In the genomic region with DNA sequence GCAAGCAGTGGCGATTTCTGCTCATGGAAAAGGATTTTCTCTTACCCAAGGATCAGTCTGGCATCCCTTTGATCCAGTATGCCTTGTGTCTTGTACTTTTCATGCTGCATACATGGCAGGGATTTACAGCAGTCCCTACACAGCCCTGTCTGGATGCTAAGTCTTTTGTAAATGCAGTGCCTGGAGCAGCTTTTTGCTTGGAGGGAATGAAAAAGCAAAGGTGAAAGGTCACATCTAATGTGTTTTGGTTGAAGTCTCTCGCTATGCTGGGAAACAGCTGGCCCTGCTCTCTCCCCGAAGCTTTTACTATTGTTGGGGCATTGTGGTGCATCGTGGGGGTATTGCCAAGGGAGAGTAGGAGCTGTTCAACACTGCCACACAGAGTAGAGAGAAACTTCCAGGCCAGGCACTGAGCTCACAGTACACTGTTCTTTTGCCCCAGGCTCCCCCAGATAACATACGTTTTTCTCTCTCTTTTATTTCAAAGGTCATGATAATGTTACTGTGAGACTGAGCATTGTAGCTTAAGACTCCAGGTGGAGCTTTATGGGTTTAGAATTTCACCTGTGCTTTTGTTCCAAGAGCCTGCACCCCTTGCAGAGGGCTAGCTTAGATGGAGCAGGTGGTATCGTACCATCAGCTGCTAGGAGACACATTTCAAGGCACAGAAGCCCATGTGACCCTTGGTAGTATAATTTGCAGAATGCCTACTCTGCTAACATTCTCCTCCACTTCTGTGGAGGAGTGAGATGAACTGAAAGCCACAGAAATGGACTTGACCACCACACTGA, we compare ENCODE assay signal across 10 mouse cellular contexts.
DNase-seq lines count a peak whose midpoint lies in the region; ATAC-seq and TF ChIP-seq lines count a peak whose summit lies in the region.
"Had no signal": no experiment of that assay in that cellular context is flagged by ENCODE, and none has a peak within 500 bp of the region (broad histone marks: within the 10 kb centered on the region; RNA-seq: fewer than 3 reads in every experiment).

No protein-coding gene starts in this region.

- no peak overlapping the region for H3K27ac ChIP-seq in lung, postnatal 0 days (ENCODE audit: low read length)
- no peak overlapping the region for H3K27ac ChIP-seq in hindbrain, embryonic 12.5 days
- H3K27ac ChIP-seq: liver, embryonic 13.5 days had no signal

- H3K36me3 ChIP-seq in lung, postnatal 0 days (ENCODE audit: insufficient read depth, low read length): no peaks in the 10 kb centered on the region
- H3K36me3 ChIP-seq in hindbrain, embryonic 12.5 days: no peaks in the 10 kb centered on the region
- H3K36me3 ChIP-seq: liver, embryonic 13.5 days had no signal

- ATAC-seq in lung, postnatal 0 days: no peak
- 0 out of 2 replicates have a peak, but pooled peaks have one; percentile 61 for ATAC-seq in hindbrain, embryonic 12.5 days (ENCODE audit: low FRiP score)
- no peak for ATAC-seq in megakaryocyte-erythroid progenitor cell, adult 5-6 weeks (replicated peaks; ENCODE audit: low FRiP score, low TSS enrichment, poor library complexity, severe bottlenecking)

- peak; percentile 39 for DNase-seq in lung, postnatal 0 days (ENCODE audit: low spot score)
- no peak for DNase-seq in lung, adult 2 months
- peak; percentile 80 for DNase-seq in mesoderm, embryonic 11.5 days (ENCODE audit: low read depth, low spot score)
- no peak for DNase-seq in testis, postnatal 10 days (ENCODE audit: low spot score)
- no peak for DNase-seq in urinary bladder, postnatal 14 days (ENCODE audit: low spot score)
- DNase-seq: heart, postnatal 4 days; layer of hippocampus, adult 9-11 months; liver, embryonic 13.5 days had no signal

- no peak overlapping the region for H3K4me3 ChIP-seq in lung, postnatal 0 days (ENCODE audit: low read depth, low read length)
- H3K4me3 ChIP-seq in lung, adult 2 months (replicated peaks; ENCODE audit: extremely low read depth, low read depth, low read length): no peak overlapping the region
- no peak overlapping the region for H3K4me3 ChIP-seq in hindbrain, embryonic 12.5 days
- H3K4me3 ChIP-seq: liver, embryonic 13.5 days had no signal

- no peaks in the 10 kb centered on the region for H3K9me3 ChIP-seq in lung, postnatal 0 days (ENCODE audit: low read length)
- no peaks in the 10 kb centered on the region for H3K9me3 ChIP-seq in hindbrain, embryonic 12.5 days (replicated peaks)
- H3K9me3 ChIP-seq: liver, embryonic 13.5 days had no signal

- 58% methylated on average over 6 of the region's 6 CpGs for WGBS in lung, postnatal 0 days
- WGBS in lung, adult 2 months: 76% methylated on average over 6 of the region's 6 CpGs
- 21% methylated on average over 6 of the region's 6 CpGs for WGBS in hindbrain, embryonic 12.5 days

- TF ChIP-seq CTCF in lung, postnatal 0 days (IDR thresholded peaks at IDR 0.05): no peak
- TF ChIP-seq CTCF in lung, adult 2 months (IDR thresholded peaks at IDR 0.05; ENCODE audit: insufficient read depth, low read length): no peak

- no peak for TF ChIP-seq EP300 in lung, postnatal 0 days (IDR thresholded peaks at IDR 0.05)

- H3K4me1 ChIP-seq in lung, postnatal 0 days (ENCODE audit: insufficient read depth, low read depth, low read length): peaks cover 6% of the 10 kb centered on the region; the same call in 1 of the 2 replicates
- peaks cover 12% of the 10 kb centered on the region for H3K4me1 ChIP-seq in lung, adult 2 months (ENCODE audit: control insufficient read depth, insufficient read depth, low read length)
- peaks cover 27% of the 10 kb centered on the region for H3K4me1 ChIP-seq in hindbrain, embryonic 12.5 days

- no peaks in the 10 kb centered on the region; the same call in 1 of the 2 replicates for H3K27me3 ChIP-seq in lung, postnatal 0 days (replicated peaks; ENCODE audit: insufficient read depth, low read length)
- no peaks in the 10 kb centered on the region for H3K27me3 ChIP-seq in hindbrain, embryonic 12.5 days
- H3K27me3 ChIP-seq: liver, embryonic 13.5 days had no signal

- no peak overlapping the region for H3K4me2 ChIP-seq in lung, postnatal 0 days (replicated peaks; ENCODE audit: low read depth, low read length)
- H3K4me2 ChIP-seq in hindbrain, embryonic 12.5 days (replicated peaks): no peak overlapping the region
- H3K4me2 ChIP-seq: liver, embryonic 13.5 days had no signal

- no peak for TF ChIP-seq POLR2A in lung, adult 2 months (IDR thresholded peaks at IDR 0.05; ENCODE audit: borderline replicate concordance, extremely low read depth, low read depth, low read length)

- no peak overlapping the region for H3K9ac ChIP-seq in lung, postnatal 0 days (replicated peaks; ENCODE audit: low read depth)
- H3K9ac ChIP-seq in hindbrain, embryonic 12.5 days: no peak overlapping the region
- H3K9ac ChIP-seq: liver, embryonic 13.5 days had no signal

Comparison
In these comparisons a context has a peak if more than half of its experiments do, and no peak if none do; other contexts are left out.
1. DNase-seq: peak in lung, postnatal 0 days (single experiment) and mesoderm, embryonic 11.5 days (single experiment); none in lung, adult 2 months (single experiment), testis, postnatal 10 days (single experiment) and urinary bladder, postnatal 14 days (single experiment).